Mouse (Mus musculus) forebrain, embryonic 12.5 days (tissue): Measurements from ENCODE around the gene Hacd2. TPM values are rescaled to one million over a fixed set of nuclear protein-coding genes. Genes with fewer than 3 reads are reported as not detected.
A peak's percentile ranks its signal among the peaks of the same experiment; 100 is the strongest.

Experiments
- ATAC-seq: fragments of 200-750 bp; cut with Nextera tagmentation; 2 replicates; pipeline ENCODE4 v1.8.0; 2017; ENCODE audit warnings: moderate TSS enrichment; ENCODE audit not compliant: low FRiP score
- H3K27ac ChIP-seq: fragments of 300-500 bp; sonication (generic); 2 replicates; pipeline ENCODE4 v1.5.1; 2016; ENCODE audit warnings: mild to moderate bottlenecking
- H3K27me3 ChIP-seq: fragments of 300-500 bp; sonication (generic); 2 replicates; pipeline ENCODE4 v1.6.1; 2016; ENCODE audit warnings: mild to moderate bottlenecking
- H3K36me3 ChIP-seq: fragments of 300-500 bp; sonication (generic); replicated peaks from 2 replicates; pipeline ENCODE4 v1.6.1; 2016; ENCODE audit warnings: mild to moderate bottlenecking
- H3K4me1 ChIP-seq: fragments of 300-500 bp; sonication (generic); 2 replicates; pipeline ENCODE4 v1.6.1; 2016
- H3K4me2 ChIP-seq: fragments of 300-500 bp; sonication (generic); 2 replicates; pipeline ENCODE4 v1.6.1; 2016; ENCODE audit warnings: mild to moderate bottlenecking, moderate library complexity
- H3K4me3 ChIP-seq: fragments of 300-500 bp; sonication (generic); replicated peaks from 2 replicates; pipeline ENCODE4 v1.5.1; 2016; ENCODE audit warnings: mild to moderate bottlenecking
- H3K9ac ChIP-seq: fragments of 300-500 bp; sonication (generic); 2 replicates; pipeline ENCODE4 v1.6.1; 2016; ENCODE audit warnings: mild to moderate bottlenecking
- H3K9me3 ChIP-seq: fragments of 300-500 bp; sonication (generic); 2 replicates; pipeline ENCODE4 v1.6.1; 2016
- WGBS: fragments of 180-500 bp; shearing (Covaris S2); methylation state at CpG from one replicate; pipeline ENCODE4 v1.1.7; 2016; 5-methylcytosine and 5-hydroxymethylcytosine counted together
- polyA plus RNA-seq: library from polyadenylated mRNA; unstranded; fragments of >200 nt; fragmentation: Nextera tagmentation; extraction: Ambion mirVana; gene quantifications from 2 replicates; pipeline ENCODE4 v1.2.1, GENCODE M21; 2016

Hacd2 gene
- polyA plus RNA-seq: 42.6 and 44.0 TPM in 2 replicates

- peak within 1 kb of the TSS; percentile 87 for H3K9ac ChIP-seq
- H3K4me3 ChIP-seq: peak within 1 kb of the TSS; percentile 86
- H3K4me1 ChIP-seq: peaks cover 3% of the 10 kb centered on the region; the same call in 1 of the 2 replicates
- no peaks in the 10 kb centered on the region for H3K9me3 ChIP-seq
- peak within 1 kb of the TSS; percentile 84 for H3K27ac ChIP-seq
- peaks cover 29% of the 10 kb centered on the region for H3K27me3 ChIP-seq
- ATAC-seq: peak; percentile 99
- under 1% methylated on average over 60 of the region's 97 CpGs for WGBS
- H3K36me3 ChIP-seq: 0 out of 2 replicates have a peak, but pooled peaks cover 4% of the 10 kb centered on the region
- peak within 1 kb of the TSS; percentile 58 for H3K4me2 ChIP-seq
Observed at GRCm38 (mm10) chr16:35022242-35023137, at the start of gene Hacd2. TSS of gene Hacd2 (plus strand) at chr16:35022428.

- Histone ChIP-seq H3K4me3 (no peak overlapping the region), H3K9me3 (no peaks in the 10 kb centered on the region), H3K27me3 (no peaks in the 10 kb centered on the region), H3K4me2 (no peak overlapping the region), H3K36me3 (no peaks in the 10 kb centered on the region), H3K4me1 (no peaks in the 10 kb centered on the region), H3K27ac (no peak overlapping the region), H3K9ac (no peak overlapping the region)
- no peak for ATAC-seq
- 91% methylated on average over 12 of the region's 12 CpGs for WGBS
Observed at GRCm38 (mm10) chr16:34972471-34972870, 49.8 kb upstream of the Hacd2 start.

GRCm38 (mm10) chr16:34975544-34975943, 46.7 kb upstream of the Hacd2 start:
- Histone ChIP-seq H3K4me3 (no peak overlapping the region), H3K4me2 (no peak overlapping the region), H3K4me1 (no peaks in the 10 kb centered on the region), H3K27me3 (no peaks in the 10 kb centered on the region), H3K36me3 (no peaks in the 10 kb centered on the region), H3K27ac (no peak overlapping the region), H3K9ac (no peak overlapping the region), H3K9me3 (no peaks in the 10 kb centered on the region)
- 58% methylated on average over 2 of the region's 2 CpGs for WGBS
- no peak for ATAC-seq

- no peak for ATAC-seq
- Histone ChIP-seq H3K27me3 (no peaks in the 10 kb centered on the region), H3K4me1 (no peaks in the 10 kb centered on the region), H3K9me3 (no peaks in the 10 kb centered on the region), H3K4me2 (no peak overlapping the region), H3K9ac (no peak overlapping the region), H3K27ac (no peak overlapping the region), H3K4me3 (no peak overlapping the region), H3K36me3 (no peaks in the 10 kb centered on the region)
- 80% methylated on average over 13 of the region's 13 CpGs for WGBS
Observed at GRCm38 (mm10) chr16:34976630-34977029, 45.6 kb upstream of the Hacd2 start.

- no peak for ATAC-seq
- no peak overlapping the region for H3K4me3 ChIP-seq
- WGBS: 91% methylated on average over 7 of the region's 7 CpGs
- no peak overlapping the region for H3K4me2 ChIP-seq
- no peaks in the 10 kb centered on the region for H3K4me1 ChIP-seq
- no peak overlapping the region for H3K9ac ChIP-seq
- no peaks in the 10 kb centered on the region for H3K27me3 ChIP-seq
- no peaks in the 10 kb centered on the region for H3K9me3 ChIP-seq
- no peak overlapping the region for H3K27ac ChIP-seq
- H3K36me3 ChIP-seq: no peaks in the 10 kb centered on the region
Observed at GRCm38 (mm10) chr16:34978018-34978417, 44.2 kb upstream of the Hacd2 start.

GRCm38 (mm10) chr16:34981009-34981408, 41.2 kb upstream of the Hacd2 start:
- WGBS: 91% methylated on average over 7 of the region's 7 CpGs
- no peaks in the 10 kb centered on the region for H3K27me3 ChIP-seq
- H3K9me3 ChIP-seq: no peaks in the 10 kb centered on the region
- no peak overlapping the region for H3K4me3 ChIP-seq
- no peaks in the 10 kb centered on the region for H3K36me3 ChIP-seq
- no peak overlapping the region for H3K27ac ChIP-seq
- no peak overlapping the region for H3K9ac ChIP-seq
- H3K4me1 ChIP-seq: peaks cover 3% of the 10 kb centered on the region; the same call in 1 of the 2 replicates
- H3K4me2 ChIP-seq: no peak overlapping the region
- ATAC-seq: no peak

- H3K4me1 ChIP-seq: peaks cover 3% of the 10 kb centered on the region; the same call in 1 of the 2 replicates
- no peaks in the 10 kb centered on the region for H3K9me3 ChIP-seq
- ATAC-seq: no peak
- no peak overlapping the region for H3K4me3 ChIP-seq
- H3K27ac ChIP-seq: no peak overlapping the region
- no peak overlapping the region for H3K9ac ChIP-seq
- 47% methylated on average over 11 of the region's 11 CpGs for WGBS
- H3K27me3 ChIP-seq: no peaks in the 10 kb centered on the region
- no peaks in the 10 kb centered on the region for H3K36me3 ChIP-seq
- no peak overlapping the region for H3K4me2 ChIP-seq
Observed at GRCm38 (mm10) chr16:34984203-34985030, 37.8 kb upstream of the Hacd2 start.

GRCm38 (mm10) chr16:34985031-34985346, 37.2 kb upstream of the Hacd2 start:
- peaks cover 3% of the 10 kb centered on the region; the same call in 1 of the 2 replicates for H3K4me1 ChIP-seq
- no peak for ATAC-seq
- no peaks in the 10 kb centered on the region for H3K36me3 ChIP-seq
- no peak overlapping the region for H3K9ac ChIP-seq
- H3K4me2 ChIP-seq: no peak overlapping the region
- H3K9me3 ChIP-seq: no peaks in the 10 kb centered on the region
- no peaks in the 10 kb centered on the region for H3K27me3 ChIP-seq
- 88% methylated on average over 2 of the region's 2 CpGs for WGBS
- no peak overlapping the region for H3K4me3 ChIP-seq
- no peak overlapping the region for H3K27ac ChIP-seq

- no peaks in the 10 kb centered on the region for H3K9me3 ChIP-seq
- no peaks in the 10 kb centered on the region for H3K27me3 ChIP-seq
- H3K4me3 ChIP-seq: no peak overlapping the region
- no peak for ATAC-seq
- H3K27ac ChIP-seq: no peak overlapping the region
- H3K9ac ChIP-seq: no peak overlapping the region
- H3K4me1 ChIP-seq: peaks cover 3% of the 10 kb centered on the region; the same call in 1 of the 2 replicates
- no peak overlapping the region for H3K4me2 ChIP-seq
- no peaks in the 10 kb centered on the region for H3K36me3 ChIP-seq
- 91% methylated on average over 13 of the region's 13 CpGs for WGBS
Observed at GRCm38 (mm10) chr16:34986211-34986825, 35.9 kb upstream of the Hacd2 start.

GRCm38 (mm10) chr16:34991365-34991764, 30.9 kb upstream of the Hacd2 start:
- Histone ChIP-seq H3K4me2 (no peak overlapping the region), H3K27me3 (no peaks in the 10 kb centered on the region), H3K9ac (no peak overlapping the region), H3K9me3 (no peaks in the 10 kb centered on the region), H3K27ac (no peak overlapping the region), H3K4me1 (peaks cover 6% of the 10 kb centered on the region; the same call in 1 of the 2 replicates), H3K36me3 (no peaks in the 10 kb centered on the region), H3K4me3 (no peak overlapping the region)
- no peak for ATAC-seq
- 84% methylated on average over 3 of the region's 3 CpGs for WGBS

- Histone ChIP-seq H3K4me1 (peaks cover 6% of the 10 kb centered on the region; the same call in 1 of the 2 replicates), H3K9me3 (no peaks in the 10 kb centered on the region), H3K4me2 (no peak overlapping the region), H3K27me3 (peaks cover 3% of the 10 kb centered on the region; the same call in 1 of the 2 replicates), H3K27ac (no peak overlapping the region), H3K36me3 (no peaks in the 10 kb centered on the region), H3K9ac (no peak overlapping the region), H3K4me3 (no peak overlapping the region)
- ATAC-seq: no peak
- 91% methylated on average over 5 of the region's 5 CpGs for WGBS
Observed at GRCm38 (mm10) chr16:34992854-34993253, 29.4 kb upstream of the Hacd2 start.
